Mouse (Mus musculus) ZHBTc4 (cell line): ENCODE data around the gene Hdac6.
"Not testable (repeated sequence)": the region's sequence is repeated elsewhere in the genome, so short reads cannot be mapped to it uniquely, and the experiment has no call there.

Experiments
- DNase-seq: peaks from one replicate; pipeline ENCODE4 v3.0.0-alpha.2; 2011; ENCODE audit warnings: low read depth, low spot score

Gene Hdac6

DNA sequence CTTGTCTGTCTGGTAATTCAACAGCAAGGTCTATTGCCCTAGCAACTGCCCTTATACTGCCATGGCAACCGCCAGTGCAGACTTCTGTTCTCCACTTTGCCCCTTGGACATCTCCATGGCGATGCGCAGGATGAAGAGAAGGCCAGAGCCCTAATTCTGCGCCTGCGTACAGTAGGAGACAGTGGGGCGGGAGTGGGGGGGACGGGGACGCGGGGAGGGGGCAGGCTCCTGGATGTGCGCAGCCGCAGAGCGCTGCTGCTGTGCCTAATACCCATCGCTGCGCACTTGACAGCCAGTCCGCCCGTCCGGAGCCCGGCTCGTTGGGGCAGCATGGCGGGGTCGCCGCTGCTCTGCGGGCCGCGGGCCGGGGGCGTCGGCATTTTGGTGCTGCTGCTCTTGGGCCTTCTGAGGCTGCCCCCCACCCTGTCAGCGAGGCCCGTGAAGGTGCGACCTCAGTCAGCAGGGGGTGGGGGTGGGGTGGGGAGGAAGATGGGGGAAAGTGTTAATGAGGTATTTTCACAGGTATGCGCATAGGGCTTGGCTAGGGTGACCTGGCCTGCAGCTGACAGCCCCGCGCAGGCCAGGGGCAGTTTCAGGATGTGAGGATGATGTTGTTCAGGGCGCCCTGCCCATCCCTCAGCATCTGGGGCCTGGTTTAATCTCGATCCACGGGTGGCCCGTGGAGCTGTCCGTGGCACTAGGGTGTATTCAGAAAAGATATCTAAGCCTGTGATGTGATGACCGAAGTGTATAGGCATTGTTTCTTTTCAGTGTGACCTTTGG is 27.9 kb downstream of the Hdac6 start, which contains the start of gene Pcsk1n:
TSS of gene Pcsk1n (plus strand) at position 222 of the 783 bp plus-strand sequence.
- DNase-seq = peak; percentile 65

DNA sequence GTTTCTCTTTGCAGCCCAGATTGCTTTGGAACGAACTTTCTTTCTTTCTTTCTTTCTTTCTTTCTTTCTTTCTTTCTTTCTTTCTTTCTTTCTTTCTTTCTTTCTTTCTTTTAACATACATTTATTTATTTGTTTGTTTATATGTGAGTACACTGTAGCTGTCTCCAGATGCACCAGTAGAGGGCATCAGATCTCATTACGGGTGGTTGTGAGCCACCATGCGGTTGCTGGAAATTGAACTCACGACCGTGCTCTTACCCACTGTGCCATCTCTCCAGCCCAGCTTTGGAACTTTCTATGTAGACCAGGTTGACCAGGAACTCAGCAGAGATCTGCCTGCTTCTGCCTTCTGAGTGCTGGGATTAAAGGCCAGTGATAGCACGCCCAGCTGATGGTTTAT is 29.7 kb downstream of the Hdac6 start:
- peak; percentile 43 for DNase-seq

DNA sequence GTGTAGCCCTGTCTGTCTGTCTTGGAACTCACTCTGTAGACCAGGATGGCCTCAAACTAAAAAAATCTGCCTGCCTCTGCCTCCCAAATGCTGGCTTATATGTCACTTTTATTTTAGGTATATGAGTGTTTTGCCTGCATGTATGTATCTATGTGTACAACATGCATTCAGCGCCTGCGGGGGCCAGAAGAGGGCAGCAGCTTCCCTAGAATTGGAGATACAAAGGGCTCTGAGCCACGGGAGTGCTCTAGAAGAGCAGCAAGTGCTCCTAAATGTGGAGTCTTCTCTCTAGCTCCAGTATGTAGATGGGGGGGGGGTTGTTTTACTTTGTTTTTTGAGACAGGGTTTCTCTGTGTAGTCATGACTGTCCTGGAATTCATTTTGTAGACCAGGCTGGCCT is 32.0 kb downstream of the Hdac6 start:
- peak; percentile 26 for DNase-seq

DNA sequence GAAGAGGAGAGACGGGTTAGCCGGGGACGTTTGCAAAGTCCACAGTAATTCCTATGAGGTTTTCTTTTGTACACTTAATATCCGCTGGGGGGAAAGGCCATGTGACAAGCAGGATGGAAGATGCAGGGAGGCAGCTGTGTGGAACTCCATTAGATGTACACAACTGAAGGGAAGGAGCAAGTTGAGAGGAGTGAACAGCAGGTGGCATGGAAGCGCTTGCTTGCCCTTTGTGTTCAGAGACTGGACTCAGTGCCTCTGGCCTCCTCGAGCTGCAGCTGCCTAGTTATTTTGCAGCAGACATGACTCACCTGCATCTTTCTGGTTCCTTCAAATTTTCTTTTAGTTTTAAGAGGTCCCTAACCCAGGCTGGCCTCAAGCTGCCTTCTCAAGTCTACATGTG is 37.2 kb downstream of the Hdac6 start:
- peak; percentile 16 for DNase-seq

DNA sequence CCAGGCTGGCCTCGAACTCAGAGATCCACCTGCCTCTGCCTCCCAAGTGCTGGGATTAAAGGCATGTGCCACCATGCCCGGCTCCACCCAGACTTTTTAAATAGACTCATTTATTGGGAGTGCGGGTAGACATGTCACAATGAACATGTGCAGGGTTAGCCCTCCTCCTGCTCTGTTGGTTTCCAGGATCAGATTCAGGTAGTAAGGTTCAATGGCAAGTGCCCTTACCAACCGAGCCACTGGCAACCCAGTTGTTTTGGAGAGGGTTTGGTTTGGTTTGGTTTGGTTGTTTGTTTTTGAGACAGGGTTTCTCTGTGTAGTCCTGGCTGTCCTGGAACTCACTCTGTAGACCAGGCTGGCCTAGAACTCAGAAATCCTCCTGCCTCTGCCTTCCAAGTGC is 38.4 kb downstream of the Hdac6 start, which contains the start of gene Gm10490:
TSS of gene Gm10490 (plus strand) at position 301 of the 400 bp plus-strand sequence.
- DNase-seq = not testable (repeated sequence)

DNA sequence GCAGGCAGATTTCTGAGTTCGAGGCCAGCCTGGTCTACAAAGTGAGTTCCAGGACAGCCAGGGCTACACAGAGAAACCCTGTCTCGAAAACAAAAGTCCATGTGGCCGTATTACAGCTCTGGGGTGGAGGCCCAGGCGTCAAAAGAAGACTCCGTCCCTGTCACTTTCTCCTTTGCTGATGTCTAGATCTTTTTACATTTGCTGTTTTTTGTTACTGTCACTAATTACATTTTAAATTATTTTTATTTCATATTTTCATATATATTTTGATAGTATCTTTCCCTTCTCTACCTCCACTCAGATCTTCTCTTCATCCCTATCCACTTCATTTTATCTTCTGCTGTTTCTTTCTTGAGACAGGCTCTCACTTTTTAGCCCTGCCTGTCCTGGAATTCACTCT is 40.0 kb downstream of the Hdac6 start, which contains the start of gene Gm10491:
TSS of gene Gm10491 (minus strand) at position 101 of the 400 bp plus-strand sequence.
- DNase-seq = no peak

DNA sequence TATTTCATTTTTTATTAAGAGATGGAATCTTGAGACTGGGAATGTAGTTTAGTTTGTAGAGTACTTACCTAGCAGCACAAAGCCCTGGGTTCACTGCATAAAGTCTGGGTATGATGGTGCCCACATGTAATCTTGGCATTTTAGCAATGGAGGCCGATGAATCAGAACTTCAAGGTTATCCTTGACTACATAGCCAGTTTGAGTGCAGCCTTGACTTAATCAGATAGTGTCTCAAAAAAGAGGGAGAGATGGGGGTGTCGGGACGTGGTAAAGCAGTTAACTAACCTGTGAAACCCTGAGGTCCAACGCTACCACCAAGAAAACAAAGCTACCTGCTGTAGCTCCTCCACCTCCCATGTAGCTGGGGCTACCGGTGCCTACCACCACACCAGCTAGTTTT is 43.2 kb downstream of the Hdac6 start:
- no peak for DNase-seq

DNA sequence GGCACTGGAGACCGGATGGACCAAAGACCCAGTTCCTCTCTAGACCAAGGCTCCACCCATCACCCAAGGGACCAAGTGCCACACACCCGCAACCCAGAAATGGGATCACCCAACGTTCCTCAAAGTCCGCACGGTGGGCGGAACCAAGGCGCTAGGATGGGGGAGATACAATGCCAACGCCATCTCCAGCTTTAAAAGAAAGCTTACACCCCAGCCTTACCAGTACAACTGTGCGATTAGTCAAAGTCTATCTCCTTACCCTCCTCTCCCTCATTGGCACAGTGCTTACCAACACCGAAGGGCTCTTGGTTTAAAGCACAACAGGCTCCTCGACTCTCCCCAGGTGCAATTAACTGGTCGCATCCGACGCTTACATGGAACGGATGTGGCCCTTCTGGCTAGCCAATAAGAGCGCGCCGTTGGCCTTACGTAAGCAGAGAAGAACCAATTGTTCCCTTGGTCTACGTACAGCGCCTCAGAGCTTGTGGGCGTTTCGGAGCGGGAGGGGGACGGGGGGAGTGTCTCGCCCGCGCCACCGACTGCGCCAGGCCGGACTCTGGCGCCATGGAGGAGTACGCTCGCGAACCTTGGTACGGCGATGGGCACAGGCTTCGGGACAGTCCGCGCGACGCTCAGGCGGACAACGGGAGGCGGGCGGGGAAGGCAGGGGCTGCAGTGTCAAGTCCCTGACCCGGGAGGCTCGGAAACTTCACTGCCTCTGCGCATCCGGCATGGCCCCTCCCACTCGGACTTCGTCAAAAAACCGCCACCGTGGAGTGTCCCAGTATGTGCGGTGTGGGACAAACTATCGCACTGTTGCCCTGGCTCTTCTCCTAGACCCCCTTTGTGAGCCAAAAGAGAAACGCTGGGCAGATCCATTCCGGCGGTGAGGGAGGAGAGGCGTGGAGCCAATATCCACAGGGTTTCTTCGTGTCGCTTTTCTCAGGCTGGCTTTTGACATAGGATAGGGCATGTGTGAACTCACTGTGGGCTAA is 48.5 kb downstream of the Hdac6 start, which contains the start of the genes Pqbp1 and Timm17b:
TSS of gene Pqbp1 (minus strand) at position 390 of the 995 bp plus-strand sequence.
TSS of gene Timm17b (plus strand) at position 478 of the 995 bp plus-strand sequence.
- DNase-seq = peak; percentile 94

DNA sequence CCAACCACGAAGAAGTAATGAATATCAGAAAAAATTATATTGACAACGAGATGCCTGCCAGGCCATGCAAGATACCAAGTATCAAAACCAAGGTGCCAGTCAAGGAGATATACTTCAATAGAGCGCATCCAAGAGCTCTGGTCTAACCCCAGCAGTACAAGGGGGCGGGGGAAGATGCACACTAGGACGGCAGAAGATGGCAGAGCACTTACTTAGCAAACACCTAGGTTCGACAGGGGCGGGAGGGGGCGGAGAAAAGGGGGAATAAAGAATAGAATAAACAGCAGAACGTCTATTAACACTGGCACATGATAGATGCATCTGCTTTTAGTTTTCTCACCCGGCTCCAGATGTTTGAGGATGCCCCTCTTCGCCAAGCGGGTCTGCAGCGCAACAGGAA is 49.5 kb downstream of the Hdac6 start:
- peak; percentile 21 for DNase-seq

DNA sequence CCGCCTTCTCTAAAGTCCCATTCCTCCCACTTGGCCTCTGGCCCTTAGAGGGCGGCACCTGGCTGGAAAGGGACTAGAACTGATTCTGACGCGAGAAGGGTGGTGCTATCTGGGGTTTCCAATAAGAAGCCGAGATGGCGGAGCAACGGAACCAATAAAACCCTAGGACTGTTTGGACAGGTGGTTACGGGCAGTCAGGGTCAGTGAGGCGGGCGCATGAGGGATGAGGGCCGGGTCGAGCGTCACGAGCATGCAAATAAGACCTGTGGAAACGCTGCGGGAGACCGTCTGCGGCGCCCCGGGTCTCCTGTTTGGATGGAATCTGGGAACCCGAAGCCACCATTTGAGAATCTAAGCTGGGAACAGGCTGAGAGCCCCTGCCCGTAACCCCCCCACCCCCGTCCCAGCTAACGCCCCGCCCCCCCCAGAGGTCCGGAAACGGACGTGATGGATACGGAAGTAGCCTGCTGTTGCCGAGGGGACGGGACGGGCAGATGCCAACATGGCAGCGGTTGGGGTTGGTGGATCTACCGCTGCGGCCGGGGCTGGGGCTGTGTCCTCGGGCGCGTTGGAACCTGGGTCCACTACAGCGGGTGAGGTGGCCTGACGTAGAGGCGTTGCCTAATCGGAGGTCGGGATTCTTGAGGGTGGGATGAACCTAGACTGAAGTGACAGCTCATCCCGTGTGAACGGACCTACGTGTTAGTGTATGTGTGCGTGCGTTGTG is 63.7 kb downstream of the Hdac6 start, which contains the start of gene Slc35a2:
TSS of gene Slc35a2 (plus strand) at position 188 of the 727 bp plus-strand sequence.
- peak; percentile 89 for DNase-seq
